Mouse (Mus musculus) bone marrow, adult 2 months (tissue): ENCODE data around the gene Cd47. TPM values are rescaled to one million over a fixed set of nuclear protein-coding genes. Genes with fewer than 3 reads are reported as not detected.

Source experiments
- H3K27ac ChIP-seq: fragments of 200-500 bp; 2 replicates; pipeline ENCODE4 v1.5.1; 2012; ENCODE audit warnings: low read depth, mild to moderate bottlenecking, control low read depth, inconsistent platforms, low read length; ENCODE audit not compliant: control insufficient read depth, poor library complexity, insufficient read depth
- H3K4me1 ChIP-seq: fragments of 200-500 bp; 2 replicates; pipeline ENCODE4 v1.6.1; 2011; ENCODE audit warnings: low read length; ENCODE audit not compliant: control insufficient read depth, insufficient read depth
- H3K4me3 ChIP-seq: fragments of 200-500 bp; replicated peaks from 2 replicates; pipeline ENCODE3; 2011; ENCODE audit warnings: mild to moderate bottlenecking, low read depth, low read length, control low read depth; ENCODE audit not compliant: control insufficient read depth
- CTCF ChIP-seq: fragments of 200-500 bp; IDR thresholded peaks from 2 replicates; pipeline ENCODE4 v1.5.1; 2011; ENCODE audit warnings: low read length, control low read depth; ENCODE audit not compliant: control insufficient read depth, insufficient read depth
- POLR2A ChIP-seq: fragments of 200-500 bp; IDR thresholded peaks from 2 replicates; pipeline ENCODE4 v1.6.1; 2011; ENCODE audit warnings: low read depth, mild to moderate bottlenecking, control low read depth, low read length, borderline replicate concordance; ENCODE audit not compliant: control insufficient read depth
- WGBS: fragments of 180-500 bp; shearing (Covaris S2); methylation state at CpG from one replicate; pipeline ENCODE4 v1.1.7; 2018; 5-methylcytosine and 5-hydroxymethylcytosine counted together
- polyA plus RNA-seq: library from polyadenylated mRNA; stranded (reverse); fragments of >200 nt; gene quantifications from 2 replicates; pipeline ENCODE4 v1.2.4, GENCODE M21; 2011; ENCODE audit warnings: low replicate concordance; ENCODE audit not compliant: missing spikeins, insufficient read depth, insufficient read length

The Cd47 gene
- polyA plus RNA-seq, 1 experiment = 159 TPM

DNA sequence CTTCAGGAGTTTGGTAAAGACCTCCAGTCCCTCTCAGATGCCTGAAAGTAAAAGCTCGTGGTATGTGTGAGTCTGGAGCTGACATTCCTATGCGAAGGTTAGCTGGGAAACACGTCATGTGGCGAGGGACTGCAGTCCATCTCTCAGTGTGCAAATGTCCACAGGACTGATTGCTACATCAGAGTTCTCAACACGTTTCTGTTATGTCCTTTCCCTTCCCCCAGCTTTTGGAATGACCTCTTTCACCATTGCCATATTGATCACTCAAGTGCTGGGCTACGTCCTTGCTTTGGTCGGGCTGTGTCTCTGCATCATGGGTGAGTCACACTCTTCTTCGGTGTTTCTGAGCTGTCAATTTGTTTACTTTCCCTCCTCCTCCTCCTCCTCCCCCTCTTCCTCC, 95.8 kb downstream of the Cd47 start:
- H3K4me3 ChIP-seq = no peak overlapping the region
- 68% methylated on average over 8 of the region's 8 CpGs for WGBS
- TF ChIP-seq CTCF = no peak
- no peak for TF ChIP-seq POLR2A
- H3K27ac ChIP-seq = no peak overlapping the region
- no peaks in the 10 kb centered on the region for H3K4me1 ChIP-seq

DNA sequence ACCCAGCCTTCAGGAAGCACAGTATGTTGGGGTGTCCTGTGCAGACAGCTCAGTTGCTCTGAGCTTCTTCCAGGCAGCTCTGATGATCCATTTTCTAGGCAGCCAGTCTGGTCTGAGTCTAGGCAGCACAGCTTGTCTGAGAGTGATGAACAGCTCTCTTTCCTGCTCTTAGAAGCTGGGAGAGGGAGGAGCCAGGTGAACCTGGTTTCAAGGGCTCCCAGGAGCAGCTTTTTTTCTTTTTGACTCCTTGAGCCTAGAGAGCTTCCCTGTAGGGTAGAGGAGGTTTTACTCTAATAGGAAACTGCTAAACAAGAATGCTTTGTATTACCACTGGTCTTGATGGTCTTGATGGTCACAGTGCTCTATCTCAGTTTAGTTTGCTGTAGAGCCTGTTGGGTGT, 101.1 kb downstream of the Cd47 start:
- TF ChIP-seq CTCF (no peak), POLR2A (no peak)
- H3K4me1 ChIP-seq = peaks cover 2% of the 10 kb centered on the region; the same call in 1 of the 2 replicates
- no peak overlapping the region for H3K4me3 ChIP-seq
- H3K27ac ChIP-seq = no peak overlapping the region

GRCm38 (mm10) chr16:49902083-49902482, 101.8 kb downstream of the Cd47 start:
- no peak overlapping the region for H3K27ac ChIP-seq
- WGBS = 88% methylated on average over 5 of the region's 5 CpGs
- peaks cover 2% of the 10 kb centered on the region; the same call in 1 of the 2 replicates for H3K4me1 ChIP-seq
- TF ChIP-seq CTCF (no peak), POLR2A (no peak)
- no peak overlapping the region for H3K4me3 ChIP-seq

DNA sequence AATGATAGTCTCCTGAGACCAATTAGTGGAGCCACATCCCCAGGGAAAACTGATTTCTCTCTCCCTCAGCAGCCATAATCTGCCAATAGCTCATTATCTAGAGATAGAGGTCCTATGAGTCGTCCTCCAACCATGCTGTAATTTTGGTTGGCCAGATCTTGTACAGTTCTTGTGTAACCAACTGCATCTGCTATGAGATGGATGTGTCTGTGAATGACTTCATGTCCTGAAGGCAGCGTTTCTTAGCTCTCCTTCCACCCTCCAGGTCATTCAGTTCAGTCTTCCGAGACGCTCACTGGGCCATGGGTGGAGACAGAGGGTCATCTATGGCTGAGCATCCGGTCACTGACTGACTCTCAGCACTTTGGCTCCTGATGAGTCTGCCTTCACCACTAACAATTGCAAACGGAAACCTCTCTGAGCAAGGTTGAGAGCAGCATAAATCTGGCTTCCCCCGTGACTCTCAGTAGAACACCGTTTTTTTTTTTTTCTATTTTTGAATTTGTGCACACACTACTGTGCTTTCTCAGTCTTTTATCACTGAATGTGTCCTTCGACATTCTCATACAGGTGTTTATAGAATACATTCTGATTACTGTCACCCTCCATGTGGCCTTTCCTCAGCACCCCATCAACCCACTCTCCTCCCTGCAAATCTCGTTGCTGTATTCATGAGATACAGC, 104.1 kb downstream of the Cd47 start:
- WGBS = 74% methylated on average over 10 of the region's 10 CpGs
- H3K4me3 ChIP-seq = no peak overlapping the region
- TF ChIP-seq CTCF = no peak
- no peak for TF ChIP-seq POLR2A
- H3K4me1 ChIP-seq = peaks cover 2% of the 10 kb centered on the region; the same call in 1 of the 2 replicates
- H3K27ac ChIP-seq = no peak overlapping the region

GRCm38 (mm10) chr16:49905041-49905440, 104.7 kb downstream of the Cd47 start:
- Histone ChIP-seq H3K27ac (no peak overlapping the region), H3K4me3 (no peak overlapping the region), H3K4me1 (peaks cover 2% of the 10 kb centered on the region; the same call in 1 of the 2 replicates)
- 42% methylated on average over 3 of the region's 3 CpGs for WGBS
- TF ChIP-seq POLR2A = no peak
- no peak for TF ChIP-seq CTCF

DNA sequence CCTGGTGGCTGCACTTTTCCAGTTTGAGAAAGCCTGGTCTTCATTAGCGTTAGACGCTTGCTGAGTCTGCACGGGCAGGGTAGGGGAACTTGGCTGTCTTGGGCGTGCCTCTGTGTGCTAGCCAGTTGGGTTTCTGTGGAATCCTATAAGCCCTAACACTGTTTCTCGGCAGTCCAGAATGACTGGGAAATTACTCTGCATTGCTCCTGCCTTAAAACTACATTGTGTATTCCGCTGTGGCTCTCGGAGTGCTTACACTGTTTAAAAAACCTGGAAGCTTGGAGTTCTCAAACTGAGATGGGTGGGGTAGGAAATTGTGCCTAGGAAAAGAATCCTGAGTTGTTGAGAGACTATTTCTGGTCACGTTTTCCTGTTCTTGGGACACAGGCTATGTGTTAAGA, 105.3 kb downstream of the Cd47 start:
- TF ChIP-seq POLR2A (no peak), CTCF (no peak)
- no peak overlapping the region for H3K27ac ChIP-seq
- H3K4me3 ChIP-seq = no peak overlapping the region
- H3K4me1 ChIP-seq = peaks cover 2% of the 10 kb centered on the region; the same call in 1 of the 2 replicates
- 73% methylated on average over 8 of the region's 8 CpGs for WGBS

DNA sequence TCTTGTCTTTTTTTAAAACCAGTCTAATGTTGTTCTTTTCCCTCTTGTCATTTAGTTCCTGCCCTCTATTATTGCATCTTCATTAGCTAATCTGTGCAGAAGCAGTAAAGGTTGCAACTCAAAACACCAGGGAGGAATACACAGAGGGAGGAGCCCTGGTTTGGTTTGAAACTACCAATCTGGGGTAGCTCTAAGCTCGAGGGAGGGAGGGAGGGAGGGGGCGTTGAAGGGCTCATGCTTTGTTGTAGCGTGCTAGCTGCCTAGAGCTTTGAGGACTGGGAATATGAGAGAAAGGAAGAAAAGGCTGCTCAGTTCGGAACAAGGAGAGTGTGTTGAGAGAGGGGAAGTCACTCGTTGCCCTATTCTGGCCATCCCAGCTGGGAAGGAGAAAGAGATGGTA, 105.7 kb downstream of the Cd47 start:
- Histone ChIP-seq H3K27ac (no peak overlapping the region), H3K4me3 (no peak overlapping the region), H3K4me1 (peaks cover 2% of the 10 kb centered on the region; the same call in 1 of the 2 replicates)
- 48% methylated on average over 5 of the region's 5 CpGs for WGBS
- TF ChIP-seq CTCF = no peak
- TF ChIP-seq POLR2A = no peak

GRCm38 (mm10) chr16:49906940-49907339, 106.6 kb downstream of the Cd47 start:
- WGBS = 24% methylated on average over 2 of the region's 2 CpGs

More at GRCm38 (mm10) chr16:49906940-49907339, 106.6 kb downstream of the Cd47 start:
- Histone ChIP-seq H3K4me1 (peaks cover 2% of the 10 kb centered on the region; the same call in 1 of the 2 replicates), H3K4me3 (no peak overlapping the region), H3K27ac (no peak overlapping the region)
- no peak for TF ChIP-seq POLR2A
- TF ChIP-seq CTCF = no peak
